Mouse (Mus musculus): Measurements from ENCODE around the gene Myadml2.
A peak's percentile ranks its signal among the peaks of the same experiment; 100 is the strongest.
"Not testable (repeated sequence)": the region's sequence is repeated elsewhere in the genome, so short reads cannot be mapped to it uniquely, and the experiment has no call there.

Gene Myadml2

DNA sequence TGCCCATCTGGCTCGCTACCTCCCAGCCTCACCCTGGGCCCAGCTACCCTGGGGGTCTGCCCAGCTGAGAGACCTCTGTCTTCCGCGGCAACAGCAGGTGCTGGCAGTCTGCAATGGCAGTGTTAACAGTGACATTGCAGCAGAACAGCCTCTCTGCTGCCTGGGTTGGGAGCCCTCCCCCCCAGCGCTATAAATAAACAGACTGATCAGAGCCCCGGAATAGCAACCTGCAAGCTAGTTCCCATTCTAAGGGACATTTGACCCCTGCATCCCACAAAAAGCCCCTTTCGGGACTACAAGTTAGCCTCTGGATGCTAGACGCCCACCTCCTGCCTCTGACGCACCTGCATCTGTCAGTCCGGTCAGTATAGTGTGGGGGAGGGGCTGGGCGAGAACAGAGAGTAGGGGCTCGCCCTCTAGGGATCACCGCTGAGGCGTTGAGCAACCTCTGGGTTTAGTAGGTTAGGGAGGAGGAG, at the start of gene Myadml2:
Myadml2 (minus strand) TSS at position 158 of the 476 bp plus-strand sequence.
- peak; percentile 92 for DNase-seq (ENCODE audit: low read depth, low spot score)

GRCm38 (mm10) chr11:120697741-120698140, 49.8 kb upstream of the Myadml2 start:
- no peak for DNase-seq (ENCODE audit: low read depth, low spot score)

DNA sequence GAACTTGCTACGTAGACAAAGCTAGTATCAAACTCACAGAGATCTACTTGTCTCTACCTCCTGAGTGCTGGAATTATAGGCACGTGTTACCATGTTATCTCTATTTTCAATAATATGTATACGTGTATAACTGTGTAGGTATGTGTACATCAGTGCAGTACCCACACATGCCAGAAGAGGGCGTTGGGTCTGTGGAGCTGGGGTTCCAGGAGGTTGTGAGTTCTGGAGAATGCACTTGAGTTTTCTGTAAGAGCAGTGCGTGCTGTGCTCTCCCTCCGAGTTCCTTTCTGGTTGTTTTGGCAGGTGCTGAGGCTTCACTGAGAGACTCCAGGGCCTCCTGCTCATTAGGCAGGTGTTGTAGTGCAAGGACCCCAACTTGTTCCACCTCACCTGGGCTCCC, 48.6 kb upstream of the Myadml2 start:
- DNase-seq (ENCODE audit: low read depth, low spot score) = peak; percentile 22

- DNase-seq (ENCODE audit: low read depth, low spot score) = no peak
Observed at GRCm38 (mm10) chr11:120695641-120696040, 47.7 kb upstream of the Myadml2 start.

DNA sequence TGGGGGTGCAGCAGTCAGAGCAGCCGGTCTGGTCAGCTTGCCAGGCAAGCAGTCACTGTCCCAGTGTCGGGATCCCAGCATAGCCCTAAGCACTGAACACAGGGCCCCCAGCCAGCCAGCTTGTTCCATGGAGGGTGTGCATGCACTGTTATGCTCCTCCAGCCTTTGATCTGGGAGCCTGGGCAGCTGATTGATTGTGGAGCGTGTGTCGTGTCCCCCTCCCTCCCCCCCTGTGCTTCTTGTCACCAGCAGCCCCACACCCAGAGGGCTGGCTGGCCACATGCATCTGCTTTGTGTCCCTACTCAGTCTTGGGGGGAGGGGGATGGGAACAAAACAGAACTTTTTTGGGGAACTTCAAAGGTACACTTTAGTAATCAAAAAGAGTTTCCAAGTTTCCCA, 47.2 kb upstream of the Myadml2 start:
- DNase-seq (ENCODE audit: low read depth, low spot score) = no peak

DNA sequence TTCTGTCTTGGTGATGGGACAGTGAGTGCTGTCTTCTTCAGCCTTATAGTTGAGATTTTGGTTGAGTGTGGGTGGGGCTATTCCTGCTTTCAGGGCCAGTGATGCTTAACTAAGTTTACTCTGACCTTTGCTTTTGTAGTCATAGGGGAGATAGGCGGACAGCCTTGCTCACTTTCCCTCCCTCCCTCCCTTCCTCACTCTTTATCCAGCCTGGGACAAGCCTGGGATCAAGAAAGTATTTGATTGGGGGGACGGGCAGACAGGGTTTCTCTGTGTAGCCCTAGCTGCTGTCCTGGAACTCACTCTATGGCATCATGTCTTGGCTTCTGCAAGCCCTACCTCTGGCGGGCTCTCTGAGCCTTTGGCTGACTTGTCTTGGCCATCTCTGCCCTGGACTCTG, 45.5 kb upstream of the Myadml2 start:
- DNase-seq (ENCODE audit: low read depth, low spot score) = no peak

DNA sequence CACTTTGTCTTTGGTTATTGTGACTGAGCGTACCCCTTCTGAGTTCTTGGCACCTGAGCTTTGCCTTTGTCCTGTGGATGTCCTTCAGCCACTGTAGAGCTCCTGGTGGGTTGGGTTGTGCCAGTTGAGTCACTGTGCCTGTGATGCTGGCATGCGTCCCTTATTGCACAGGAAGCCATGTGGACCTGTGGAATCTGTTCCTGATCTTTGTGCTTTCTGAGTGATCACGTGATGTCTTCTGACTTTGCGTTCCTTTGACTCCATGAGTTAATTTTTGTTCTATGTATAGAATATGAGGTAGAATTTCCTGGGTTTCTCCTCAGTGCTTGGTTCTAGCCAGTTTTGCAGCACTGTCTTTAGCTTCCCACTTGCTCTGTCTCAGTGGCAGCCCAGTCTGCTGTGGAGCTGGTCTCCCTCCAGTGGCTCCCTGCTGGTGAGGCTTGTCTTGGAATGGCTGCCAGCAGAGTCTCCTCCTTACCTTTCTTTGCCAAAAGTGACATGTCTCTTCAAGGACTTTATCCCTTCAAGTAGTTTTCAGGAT, 44.6 kb upstream of the Myadml2 start:
- DNase-seq (ENCODE audit: low read depth, low spot score) = no peak

DNA sequence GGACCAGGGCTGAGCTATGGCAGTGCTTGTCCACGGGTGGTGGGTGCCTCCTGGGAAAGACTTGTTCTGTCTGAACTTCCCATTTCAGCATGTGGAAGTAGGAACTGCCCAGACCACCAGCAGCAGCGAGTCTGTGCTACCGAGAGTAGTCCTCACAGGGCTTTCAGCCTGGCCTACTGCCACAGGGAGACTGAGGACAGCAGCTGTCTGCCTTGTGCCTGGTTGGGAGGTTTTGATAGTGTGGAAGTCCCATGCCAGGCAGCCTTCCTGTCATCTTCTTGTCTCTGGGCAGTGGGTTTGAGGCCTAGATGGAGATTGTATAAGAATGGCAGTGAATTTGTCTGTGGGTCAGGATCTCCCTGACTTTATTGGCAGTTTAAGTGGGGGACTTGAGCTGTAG, 41.4 kb upstream of the Myadml2 start:
- DNase-seq (ENCODE audit: low read depth, low spot score) = no peak

- DNase-seq (ENCODE audit: low read depth, low spot score) = no peak
Observed at GRCm38 (mm10) chr11:120686650-120687272, 38.8 kb upstream of the Myadml2 start.

DNA sequence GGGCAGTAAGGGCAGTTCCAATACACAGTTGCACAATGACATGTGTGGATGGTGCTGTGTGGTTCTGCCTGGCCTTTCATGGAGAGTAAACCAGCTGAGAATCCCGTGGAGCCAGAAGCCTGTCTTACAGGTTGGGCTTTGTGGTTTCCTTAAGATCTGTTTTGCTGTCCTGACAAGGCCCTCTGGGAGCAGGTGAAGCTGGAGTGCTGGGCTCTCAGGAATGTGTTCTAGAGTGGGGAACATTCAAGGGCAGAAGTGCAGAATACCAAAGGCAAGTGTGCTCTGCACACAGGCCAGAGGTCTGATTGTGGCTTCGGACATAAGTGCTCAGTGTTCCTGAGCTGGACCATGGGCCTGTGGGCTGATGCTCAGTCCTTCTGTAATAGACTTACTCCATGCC, 36.7 kb upstream of the Myadml2 start:
- no peak for DNase-seq (ENCODE audit: low read depth, low spot score)

DNA sequence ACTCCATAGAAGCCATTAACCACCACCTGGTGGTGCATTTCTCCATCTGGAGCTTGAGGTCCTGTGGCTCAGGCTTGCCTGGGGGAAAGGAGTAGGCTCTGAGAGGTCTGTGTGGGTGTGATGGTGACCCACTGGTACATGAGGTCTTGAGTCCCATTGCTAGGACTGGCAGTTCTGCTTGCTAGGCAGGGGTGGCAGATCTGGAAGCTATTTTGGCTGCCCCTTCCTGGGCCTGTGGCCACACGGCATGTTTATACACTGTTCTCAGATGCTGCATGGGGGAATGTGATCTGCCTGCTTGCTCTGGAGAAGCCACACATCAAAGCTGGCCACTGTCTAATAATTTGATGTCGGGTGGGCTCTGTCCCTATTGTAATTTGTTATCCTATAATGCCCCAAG, 36.1 kb upstream of the Myadml2 start:
- DNase-seq (ENCODE audit: low read depth, low spot score) = no peak

- no peak for DNase-seq (ENCODE audit: low read depth, low spot score)
Observed at GRCm38 (mm10) chr11:120683536-120683935, 35.6 kb upstream of the Myadml2 start.

DNA sequence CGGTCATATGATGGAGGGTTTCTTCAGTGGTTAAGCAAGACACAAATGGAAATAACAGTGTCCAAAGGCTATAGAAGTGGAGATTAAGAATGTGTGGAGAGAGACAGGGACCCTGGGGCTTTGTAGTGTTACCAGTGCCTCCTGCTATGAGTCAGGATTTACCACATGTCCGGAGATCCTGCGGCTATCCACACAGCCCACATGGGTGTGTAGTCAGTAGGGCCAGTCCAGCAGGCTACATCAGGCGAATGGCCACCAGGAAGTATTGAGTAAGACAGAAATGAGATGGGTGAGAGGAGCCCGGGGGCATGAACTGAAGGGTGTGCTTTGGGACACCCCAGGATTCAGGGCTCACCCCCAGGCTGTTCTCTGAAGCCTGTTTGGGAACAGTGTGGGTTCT, 34.7 kb upstream of the Myadml2 start:
- DNase-seq (ENCODE audit: low read depth, low spot score) = no peak

DNA sequence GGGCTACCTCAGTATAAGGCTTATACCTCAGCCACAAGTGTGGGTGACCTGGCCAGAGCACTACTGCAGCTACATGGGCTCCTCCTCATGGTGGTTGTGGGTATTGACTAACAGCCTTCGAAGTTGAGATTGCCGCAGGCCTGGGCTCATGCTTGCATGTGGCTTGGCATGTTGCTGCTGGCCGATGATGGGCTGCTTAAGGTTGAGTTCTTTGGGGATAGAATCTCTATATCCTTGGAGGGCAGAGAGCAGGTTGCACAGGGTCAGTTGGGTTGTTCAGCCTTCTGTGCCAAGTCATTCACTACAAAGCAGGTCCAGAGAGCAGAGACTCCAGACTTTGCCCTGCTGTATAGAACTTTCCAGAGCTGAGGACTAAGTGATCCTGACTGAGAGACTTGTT, 32.0 kb upstream of the Myadml2 start:
- DNase-seq (ENCODE audit: low read depth, low spot score) = peak; percentile 45

- DNase-seq (ENCODE audit: low read depth, low spot score) = no peak
Observed at GRCm38 (mm10) chr11:120676951-120677350, 29.0 kb upstream of the Myadml2 start.

DNA sequence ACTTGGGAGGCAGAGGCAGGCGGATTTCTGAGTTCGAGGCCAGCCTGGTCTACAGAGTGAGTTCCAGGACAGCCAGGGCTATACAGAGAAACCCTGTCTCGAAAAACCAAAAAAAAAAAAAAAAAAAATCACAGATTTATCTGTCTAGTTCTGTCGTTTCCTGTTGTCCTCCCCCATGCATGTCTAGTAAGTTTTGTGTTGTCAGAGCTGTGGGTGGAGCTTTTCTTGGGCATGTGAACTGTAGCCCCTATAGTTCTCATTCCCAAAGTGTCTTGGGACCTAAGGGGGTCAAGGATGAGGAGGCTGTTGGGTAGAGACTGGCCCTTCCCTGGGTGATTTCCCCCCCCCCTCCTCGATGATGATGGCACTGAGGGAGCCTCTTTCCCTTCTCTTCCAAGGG, 27.9 kb upstream of the Myadml2 start:
- DNase-seq (ENCODE audit: low read depth, low spot score) = not testable (repeated sequence)

GRCm38 (mm10) chr11:120673594-120674122, 25.7 kb upstream of the Myadml2 start:
- peak; percentile 79 for DNase-seq (ENCODE audit: low read depth, low spot score)

DNA sequence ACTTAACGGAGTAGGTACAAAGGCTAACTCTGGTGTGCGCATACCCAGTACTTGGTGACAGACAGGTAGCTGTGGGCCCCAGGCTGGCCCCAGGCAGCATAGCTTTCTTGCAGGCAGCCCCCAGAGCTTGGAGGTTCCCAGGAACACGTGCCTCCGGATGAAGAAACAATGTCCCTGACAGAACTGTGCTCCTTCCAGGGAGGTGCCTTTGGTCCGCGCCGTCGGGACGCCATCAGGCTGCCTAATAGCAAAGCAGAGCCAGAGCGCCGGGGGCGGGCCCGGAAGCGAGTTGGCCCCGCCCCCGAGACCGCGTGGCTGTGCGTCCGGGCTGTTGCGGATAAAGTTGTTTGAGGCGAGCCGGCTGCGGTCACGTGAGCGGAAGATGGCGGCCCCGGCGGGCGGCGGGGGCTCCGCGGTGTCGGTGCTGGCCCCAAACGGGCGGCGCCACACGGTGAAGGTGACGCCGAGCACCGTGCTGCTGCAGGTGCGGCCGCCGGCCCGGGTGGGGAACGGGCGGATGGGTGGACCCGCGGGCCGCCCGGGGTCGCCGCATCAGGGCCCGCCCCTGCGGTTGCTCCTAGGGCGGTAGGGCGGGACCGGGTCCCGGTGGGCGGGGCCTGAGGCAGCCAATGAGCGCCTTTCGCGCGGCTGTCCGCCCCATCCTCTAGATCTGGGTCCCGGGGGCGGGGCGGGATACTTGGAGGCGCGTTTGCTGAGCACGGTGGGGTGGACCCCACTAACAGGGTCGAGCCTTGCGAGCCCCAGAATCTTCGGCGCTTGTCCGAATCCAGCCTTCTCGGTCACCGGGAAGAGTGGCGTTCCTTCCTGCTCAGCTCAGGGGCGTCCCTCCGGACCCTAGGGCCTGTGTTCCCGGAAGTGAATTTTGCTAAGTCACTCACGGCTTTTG, 25.0 kb upstream of the Myadml2 start, which contains the start of gene Aspscr1:
Aspscr1 (plus strand) TSS at position 287 of the 907 bp plus-strand sequence.
- peak; percentile 99 for DNase-seq (ENCODE audit: low read depth, low spot score)

DNA sequence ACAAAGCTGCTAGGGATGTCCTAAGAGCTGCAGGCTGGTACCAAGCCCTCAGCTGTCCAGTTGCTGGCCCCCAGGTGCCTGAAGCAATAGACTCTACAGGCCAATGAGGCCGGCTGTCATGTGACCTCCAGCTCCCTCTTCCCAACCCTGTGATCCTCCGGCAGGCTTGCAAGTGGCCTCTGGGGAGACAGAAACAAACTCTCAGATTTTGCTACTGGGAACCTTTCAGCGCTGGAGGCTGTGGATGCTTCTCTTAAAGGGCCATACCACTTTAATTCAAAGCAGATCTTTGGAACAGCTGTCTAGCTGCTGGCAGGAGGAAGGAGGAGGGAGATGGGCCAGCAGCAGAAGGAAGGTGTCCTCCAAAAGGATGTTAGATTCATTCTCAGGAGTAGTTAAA, 18.7 kb upstream of the Myadml2 start:
- DNase-seq (ENCODE audit: low read depth, low spot score) = no peak

- DNase-seq (ENCODE audit: low read depth, low spot score) = no peak
Observed at GRCm38 (mm10) chr11:120665406-120665805, 17.4 kb upstream of the Myadml2 start.

DNA sequence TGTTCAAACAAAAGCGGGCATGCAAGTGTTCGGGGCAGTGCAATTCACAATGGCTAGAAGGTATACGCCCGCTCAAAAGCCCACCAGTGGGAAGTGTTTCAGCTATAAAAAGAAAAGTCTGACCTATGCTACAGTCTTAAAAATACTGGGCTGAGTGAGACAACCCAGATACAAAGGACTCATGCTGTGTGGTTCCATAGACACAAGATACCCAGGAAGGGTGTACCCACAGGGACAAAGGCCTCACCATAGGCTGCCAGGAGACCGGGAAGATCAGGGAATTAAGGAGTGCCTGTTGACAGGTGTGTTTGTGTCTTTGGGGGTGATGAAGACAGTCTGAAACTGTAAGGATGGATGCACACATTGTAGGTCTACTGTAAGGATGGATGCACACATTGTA, 15.8 kb upstream of the Myadml2 start:
- no peak for DNase-seq (ENCODE audit: low read depth, low spot score)

GRCm38 (mm10) chr11:120662759-120663158, 14.8 kb upstream of the Myadml2 start:
- DNase-seq (ENCODE audit: low read depth, low spot score) = no peak

All from A20 (cell line).